Mouse (Mus musculus): ENCODE measurements around the gene Speer3.
"Not testable (repeated sequence)": the region's sequence is repeated elsewhere in the genome, so short reads cannot be mapped to it uniquely, and the experiment has no call there.

Speer3 gene

DNA sequence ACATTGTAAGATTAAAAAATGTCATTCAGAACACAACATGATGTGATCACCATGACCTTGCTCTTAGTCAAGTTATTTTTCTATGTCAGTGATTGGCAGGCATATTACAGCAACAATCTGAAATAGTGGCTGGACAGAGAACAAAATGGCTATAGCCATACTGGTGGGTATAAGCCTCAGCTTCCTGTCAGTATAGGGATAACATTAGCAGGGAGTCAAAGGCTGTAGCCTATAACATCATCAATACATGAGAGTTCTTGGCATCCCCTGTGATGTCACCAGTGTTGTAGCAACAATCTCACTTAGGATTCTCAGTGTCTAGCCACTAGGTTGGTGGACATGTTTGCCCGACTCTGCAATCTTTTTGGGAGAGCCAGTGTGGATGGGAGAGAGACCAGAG is at the start of gene Speer3:
Speer3 (plus strand) TSS at position 301 of the 400 bp plus-strand sequence.
- DNase-seq, result no peak

- DNase-seq, result not testable (repeated sequence)
Measured at GRCm38 (mm10) chr5:13810496-13810895, 19.1 kb downstream of the Speer3 start.

DNA sequence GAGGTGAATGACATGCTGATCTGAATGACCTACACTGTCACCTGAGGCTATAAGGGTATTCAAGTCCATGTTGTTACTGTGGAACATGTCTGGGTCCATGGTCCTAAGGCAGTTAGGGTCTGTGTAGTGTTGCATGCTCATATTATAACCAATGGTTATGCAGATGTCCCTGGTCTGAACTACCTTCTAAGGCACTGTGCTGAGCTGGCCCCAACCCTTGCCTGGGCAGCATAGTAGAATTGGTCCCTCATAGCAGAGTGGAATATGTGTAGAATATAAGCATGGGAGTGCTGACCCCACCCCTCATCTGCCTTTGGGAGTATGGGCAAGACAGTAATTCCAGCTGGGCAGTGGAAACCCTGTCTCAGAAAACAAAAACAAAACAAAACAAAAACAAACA is 33.7 kb downstream of the Speer3 start:
- DNase-seq, result no peak

DNA sequence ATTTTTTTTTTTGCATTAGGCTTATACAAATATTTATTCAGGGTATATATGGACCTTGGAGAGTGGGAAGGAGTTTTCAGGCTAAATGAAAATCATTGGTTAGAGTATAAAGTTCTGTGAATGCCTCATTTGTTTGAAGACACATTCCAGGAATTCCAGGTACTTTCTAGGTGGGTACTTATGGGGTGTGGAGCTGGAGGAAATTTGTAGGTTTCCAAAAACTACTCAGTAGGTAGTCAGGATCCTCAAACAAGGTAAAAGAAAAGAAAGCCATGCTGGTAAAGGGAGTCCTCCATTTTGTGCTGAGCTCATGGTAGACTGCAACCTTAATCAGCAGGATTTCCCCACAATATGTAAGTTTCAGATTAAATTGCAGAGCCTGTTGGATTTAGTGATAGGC is 35.3 kb downstream of the Speer3 start:
- DNase-seq, result no peak

- DNase-seq, result no peak
Measured at GRCm38 (mm10) chr5:13844317-13844716, 52.9 kb downstream of the Speer3 start.

Measured in lung, adult 18-20 months (tissue).